In the genomic region with DNA sequence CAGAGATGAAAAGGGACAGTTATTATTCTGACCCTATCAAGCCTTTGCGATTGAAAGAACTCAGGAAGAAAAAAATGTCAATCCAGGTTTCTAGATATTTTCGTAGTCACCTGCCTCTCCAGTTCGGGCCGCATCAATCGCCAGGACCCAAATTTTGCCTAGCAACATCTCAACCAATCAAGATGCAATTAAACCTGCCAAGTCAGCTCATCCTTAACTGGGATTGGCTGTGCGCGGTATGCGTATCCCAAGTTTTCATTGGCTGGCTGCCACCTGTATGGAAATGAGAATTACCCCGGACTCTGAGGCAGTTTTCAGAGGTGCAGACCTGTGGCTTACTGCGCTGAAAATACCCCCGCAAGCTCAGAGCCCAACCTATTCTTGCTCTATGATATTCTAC, we compare ENCODE assay signal across 8 mouse cellular contexts. TPM values are rescaled to one million over a fixed set of nuclear protein-coding genes. Genes with fewer than 3 reads are reported as not detected.
DNase-seq lines count a peak whose midpoint lies in the region; ATAC-seq and TF ChIP-seq lines count a peak whose summit lies in the region.

No protein-coding gene starts in this region.

- H3K36me3 ChIP-seq in forebrain, postnatal 0 days (ENCODE audit: insufficient read depth) = no peaks in the 10 kb centered on the region
- H3K36me3 ChIP-seq in hindbrain, embryonic 14.5 days (replicated peaks; ENCODE audit: control insufficient read depth, insufficient read depth) = no peaks in the 10 kb centered on the region
- no peaks in the 10 kb centered on the region for H3K36me3 ChIP-seq in lung, embryonic 16.5 days (ENCODE audit: control insufficient read depth, insufficient read depth, low read length)

- H3K4me3 ChIP-seq in forebrain, postnatal 0 days (ENCODE audit: low read depth, low read length) = peak overlapping the region; percentile 51
- H3K4me3 ChIP-seq in hindbrain, embryonic 14.5 days (replicated peaks; ENCODE audit: low read length) = peak overlapping the region; percentile 38
- H3K4me3 ChIP-seq in lung, embryonic 16.5 days (ENCODE audit: low read length) = peak overlapping the region; percentile 66

- TF ChIP-seq CTCF in forebrain, postnatal 0 days (IDR thresholded peaks at IDR 0.05; ENCODE audit: low read depth) = no peak

- ATAC-seq in forebrain, postnatal 0 days = peak; percentile 81
- peak; percentile 59 for ATAC-seq in hindbrain, embryonic 14.5 days (ENCODE audit: low FRiP score)
- ATAC-seq in lung, embryonic 16.5 days (ENCODE audit: low read depth) = peak; percentile 83
- ATAC-seq in activated CD4-positive, CD25-positive, alpha-beta regulatory T cell, adult 4 months = no peak

- H3K4me1 ChIP-seq in forebrain, postnatal 0 days (ENCODE audit: insufficient read depth) = peaks cover 22% of the 10 kb centered on the region
- peaks cover 26% of the 10 kb centered on the region for H3K4me1 ChIP-seq in hindbrain, embryonic 14.5 days (replicated peaks; ENCODE audit: control insufficient read depth, insufficient read depth, low read length)
- H3K4me1 ChIP-seq in lung, embryonic 16.5 days (replicated peaks; ENCODE audit: control insufficient read depth, insufficient read depth, low read length) = peaks cover 17% of the 10 kb centered on the region

- WGBS in forebrain, postnatal 0 days = 1% methylated on average over 11 of the region's 11 CpGs
- under 1% methylated on average over 11 of the region's 11 CpGs for WGBS in hindbrain, embryonic 14.5 days
- under 1% methylated on average over 11 of the region's 11 CpGs for WGBS in lung, embryonic 16.5 days

- H3K4me2 ChIP-seq in forebrain, postnatal 0 days (ENCODE audit: low read depth) = peak overlapping the region; percentile 55
- H3K4me2 ChIP-seq in hindbrain, embryonic 14.5 days (replicated peaks) = peak overlapping the region; percentile 64
- peak overlapping the region; percentile 93 for H3K4me2 ChIP-seq in lung, embryonic 16.5 days (ENCODE audit: low read depth, low read length)

- peak overlapping the region; percentile 83 for H3K27ac ChIP-seq in forebrain, postnatal 0 days (ENCODE audit: low read depth, low read length)
- peak overlapping the region; percentile 83 for H3K27ac ChIP-seq in hindbrain, embryonic 14.5 days
- peak overlapping the region; percentile 46; the same call in 1 of the 2 replicates for H3K27ac ChIP-seq in lung, embryonic 16.5 days (ENCODE audit: low read length)

- no peaks in the 10 kb centered on the region for H3K9me3 ChIP-seq in forebrain, postnatal 0 days (ENCODE audit: low read length)
- no peaks in the 10 kb centered on the region for H3K9me3 ChIP-seq in hindbrain, embryonic 14.5 days (ENCODE audit: control insufficient read depth, low read length)
- no peaks in the 10 kb centered on the region for H3K9me3 ChIP-seq in lung, embryonic 16.5 days (ENCODE audit: control insufficient read depth, low read length)

- peak overlapping the region; percentile 83 for H3K9ac ChIP-seq in forebrain, postnatal 0 days
- peak overlapping the region; percentile 59 for H3K9ac ChIP-seq in hindbrain, embryonic 14.5 days
- no peak overlapping the region for H3K9ac ChIP-seq in lung, embryonic 16.5 days (ENCODE audit: low read length)

- peak; percentile 94 for DNase-seq in MN1 (ENCODE audit: low spot score)
- DNase-seq in cerebellum, adult 11-12 months = peak; percentile 90
- peak; percentile 95 for DNase-seq in forebrain, postnatal 0 days
- DNase-seq in hindbrain, embryonic 14.5 days (ENCODE audit: low spot score) = peak; percentile 84
- DNase-seq in layer of hippocampus, postnatal 10 days (ENCODE audit: low spot score in 2 of 2) = peak; percentile 78 to 85
- DNase-seq in right cerebral cortex, adult 18-20 months = peak; percentile 91

- peaks cover 16% of the 10 kb centered on the region for H3K27me3 ChIP-seq in forebrain, postnatal 0 days (ENCODE audit: insufficient read depth, low read length)
- H3K27me3 ChIP-seq in hindbrain, embryonic 14.5 days (ENCODE audit: control insufficient read depth, insufficient read depth, low read length) = peaks cover 70% of the 10 kb centered on the region
- H3K27me3 ChIP-seq in lung, embryonic 16.5 days (ENCODE audit: control insufficient read depth, insufficient read depth, low read depth, low read length) = peaks cover 68% of the 10 kb centered on the region

RNA-seq across cellular contexts. Expression of a gene that starts 21.4 kb away (rescaled TPM):
- 75.2 and 170 TPM in 2 replicates for total RNA-seq in forebrain, postnatal 0 days (2014; rRNA removed)
- polyA plus RNA-seq in forebrain, postnatal 0 days (2015; fragmentation: Nextera tagmentation; extraction: Ambion mirVana) = 63.5 and 75.3 TPM in 2 replicates
- polyA plus RNA-seq in hindbrain, embryonic 14.5 days (2014; fragmentation: Nextera tagmentation; extraction: Ambion mirVana) = 47.5 and 63.4 TPM in 2 replicates
- 10 to 100 TPM in 1 of 2 experiments, 1 to 10 TPM in 1; 5.9 to 17.8 TPM for total RNA-seq in layer of hippocampus, postnatal 10 days (2021)
- 73.6 and 76.2 TPM in 2 replicates for polyA plus RNA-seq in lung, embryonic 16.5 days (2015; fragmentation: Nextera tagmentation; extraction: Ambion mirVana)
- 100 to 1,000 TPM in 1 of 2 experiments, 10 to 100 TPM in 1; 48.2 to 100 TPM for polyA plus RNA-seq in activated CD4-positive, CD25-positive, alpha-beta regulatory T cell, adult 4 months (2017; shearing (Covaris generic))

RNA-seq across cellular contexts. Expression of a gene that starts 28.4 kb away (rescaled TPM):
- total RNA-seq in forebrain, postnatal 0 days (2014; rRNA removed) = 42.6 and 47.1 TPM in 2 replicates
- 33.5 and 36.9 TPM in 2 replicates for polyA plus RNA-seq in forebrain, postnatal 0 days (2015; fragmentation: Nextera tagmentation; extraction: Ambion mirVana)
- 32.2 and 33.1 TPM in 2 replicates for polyA plus RNA-seq in hindbrain, embryonic 14.5 days (2014; fragmentation: Nextera tagmentation; extraction: Ambion mirVana)
- total RNA-seq in layer of hippocampus, postnatal 10 days (2021) = 10 to 100 TPM; 57.7 to 62.7 TPM
- polyA plus RNA-seq in lung, embryonic 16.5 days (2015; fragmentation: Nextera tagmentation; extraction: Ambion mirVana) = 61.7 and 68.5 TPM in 2 replicates
- polyA plus RNA-seq in activated CD4-positive, CD25-positive, alpha-beta regulatory T cell, adult 4 months (2017; shearing (Covaris generic)) = 10 to 100 TPM; 26.1 to 39.2 TPM
